Mouse (Mus musculus): ENCODE measurements around the gene Rasa3. TPM values are rescaled to one million over a fixed set of nuclear protein-coding genes. Genes with fewer than 3 reads are reported as not detected.

The Rasa3 gene
- 100 to 1,000 TPM in 1 of 2 experiments, 10 to 100 TPM in 1; 77.3 to 195 TPM for polyA plus RNA-seq (2017; shearing (Covaris generic))

GRCm38 (mm10) chr8:13677413-13677883, at the start of gene Rasa3:
Gene Rasa3, minus strand, starts transcription at chr8:13677603.
- peak; percentile 81 for ATAC-seq

- peak; percentile 77 for ATAC-seq
Observed at GRCm38 (mm10) chr8:13725722-13726121, 48.3 kb upstream of the Rasa3 start.

GRCm38 (mm10) chr8:13718980-13719379, 41.6 kb upstream of the Rasa3 start:
- ATAC-seq: no peak

GRCm38 (mm10) chr8:13708514-13708913, 31.1 kb upstream of the Rasa3 start:
- no peak for ATAC-seq

- ATAC-seq: no peak
Observed at GRCm38 (mm10) chr8:13706918-13707317, 29.5 kb upstream of the Rasa3 start.

GRCm38 (mm10) chr8:13705668-13706067, 28.3 kb upstream of the Rasa3 start, which contains the start of gene Cfap97d2:
Gene Cfap97d2, plus strand, starts transcription at chr8:13705889.
- ATAC-seq: peak; percentile 67

- ATAC-seq: no peak
Observed at GRCm38 (mm10) chr8:13704301-13704700, 26.9 kb upstream of the Rasa3 start.

- ATAC-seq: no peak
Observed at GRCm38 (mm10) chr8:13703756-13704155, 26.4 kb upstream of the Rasa3 start.

GRCm38 (mm10) chr8:13702755-13703154, 25.4 kb upstream of the Rasa3 start:
- ATAC-seq: no peak

GRCm38 (mm10) chr8:13699323-13699949, 22.0 kb upstream of the Rasa3 start:
- ATAC-seq: no peak

- ATAC-seq: no peak
Observed at GRCm38 (mm10) chr8:13698281-13698680, 20.9 kb upstream of the Rasa3 start.

- ATAC-seq: no peak
Observed at GRCm38 (mm10) chr8:13697681-13698080, 20.3 kb upstream of the Rasa3 start.

GRCm38 (mm10) chr8:13697196-13697595, 19.8 kb upstream of the Rasa3 start:
- no peak for ATAC-seq

- no peak for ATAC-seq
Observed at GRCm38 (mm10) chr8:13696157-13696556, 18.8 kb upstream of the Rasa3 start.

- no peak for ATAC-seq
Observed at GRCm38 (mm10) chr8:13695203-13695867, 17.9 kb upstream of the Rasa3 start.

- no peak for ATAC-seq
Observed at GRCm38 (mm10) chr8:13694735-13695134, 17.3 kb upstream of the Rasa3 start.

- no peak for ATAC-seq
Observed at GRCm38 (mm10) chr8:13692302-13693066, 15.1 kb upstream of the Rasa3 start.

- ATAC-seq: no peak
Observed at GRCm38 (mm10) chr8:13689331-13689730, 11.9 kb upstream of the Rasa3 start.

GRCm38 (mm10) chr8:13688461-13688860, 11.1 kb upstream of the Rasa3 start:
- no peak for ATAC-seq

GRCm38 (mm10) chr8:13687941-13688340, 10.5 kb upstream of the Rasa3 start:
- no peak for ATAC-seq

- no peak for ATAC-seq
Observed at GRCm38 (mm10) chr8:13687101-13687717, 9.8 kb upstream of the Rasa3 start.

GRCm38 (mm10) chr8:13686426-13686825, 9.0 kb upstream of the Rasa3 start:
- peak; percentile 91 for ATAC-seq

Data from CD4-positive, CD25-positive, alpha-beta regulatory T cell, adult 4 months (primary cell).